Mouse (Mus musculus) midbrain, embryonic 16.5 days (tissue): ENCODE measurements around the gene Zfp664. TPM values are rescaled to one million over a fixed set of nuclear protein-coding genes. Genes with fewer than 3 reads are reported as not detected.

Experiments used
- ATAC-seq: fragments of 200-750 bp; cut with Nextera tagmentation; 2 replicates; pipeline ENCODE4 v1.8.0; 2017; ENCODE audit warnings: moderate TSS enrichment
- H3K27ac ChIP-seq: fragments of 300-500 bp; sonication (generic); 2 replicates; pipeline ENCODE4 v1.5.1; 2014; ENCODE audit warnings: mild to moderate bottlenecking, low read length, mixed read lengths
- H3K27me3 ChIP-seq: fragments of 300-500 bp; sonication (generic); 2 replicates; pipeline ENCODE4 v1.6.1; 2014; ENCODE audit warnings: low read depth, low read length, mixed read lengths; ENCODE audit not compliant: control insufficient read depth, insufficient read depth
- H3K36me3 ChIP-seq: fragments of 300-500 bp; sonication (generic); 2 replicates; pipeline ENCODE4 v1.6.1; 2014; ENCODE audit warnings: mild to moderate bottlenecking, low read length, moderate library complexity, mixed read lengths; ENCODE audit not compliant: control insufficient read depth, insufficient read depth
- H3K4me1 ChIP-seq: fragments of 300-500 bp; sonication (generic); 2 replicates; pipeline ENCODE4 v1.6.1; 2014; ENCODE audit warnings: mild to moderate bottlenecking, low read length, mixed read lengths; ENCODE audit not compliant: control insufficient read depth, insufficient read depth
- H3K4me2 ChIP-seq: fragments of 300-500 bp; sonication (generic); 2 replicates; pipeline ENCODE4 v1.6.1; 2014; ENCODE audit warnings: mild to moderate bottlenecking, low read length, mixed read lengths
- H3K4me3 ChIP-seq: fragments of 300-500 bp; sonication (generic); 2 replicates; pipeline ENCODE4 v1.5.1; 2014; ENCODE audit warnings: low read depth, mild to moderate bottlenecking, low read length, moderate library complexity, mixed read lengths
- H3K9ac ChIP-seq: fragments of 300-500 bp; sonication (generic); 2 replicates; pipeline ENCODE4 v1.6.1; 2014; ENCODE audit warnings: low read depth, low read length, mixed read lengths
- H3K9me3 ChIP-seq: fragments of 300-500 bp; sonication (generic); replicated peaks from 2 replicates; pipeline ENCODE4 v1.6.1; 2014; ENCODE audit warnings: mild to moderate bottlenecking, low read length, mixed read lengths; ENCODE audit not compliant: control insufficient read depth, poor library complexity, severe bottlenecking
- WGBS: fragments of 180-500 bp; shearing (Covaris S2); extraction: QIAGEN DNeasy Blood & Tissue Kit; methylation state at CpG from one replicate; pipeline ENCODE4 v1.1.7; 2014; 5-methylcytosine and 5-hydroxymethylcytosine counted together
- polyA plus RNA-seq: library from polyadenylated mRNA; unstranded; fragments of >200 nt; fragmentation: Nextera tagmentation; extraction: Ambion mirVana; gene quantifications from 2 replicates; pipeline ENCODE4 v1.2.1, GENCODE M21; 2015

Zfp664 gene
- polyA plus RNA-seq, 1 experiment from 2014 or later = 68.9 TPM

- H3K4me2 ChIP-seq = no peak overlapping the region
- peaks cover 4% of the 10 kb centered on the region; the same call in 1 of the 2 replicates for H3K9me3 ChIP-seq
- H3K9ac ChIP-seq = no peak overlapping the region
- ATAC-seq = no peak
- H3K27ac ChIP-seq = no peak overlapping the region
- H3K36me3 ChIP-seq = no peaks in the 10 kb centered on the region
- H3K4me1 ChIP-seq = no peaks in the 10 kb centered on the region
- no peaks in the 10 kb centered on the region for H3K27me3 ChIP-seq
- 61% methylated on average over 17 of the region's 17 CpGs for WGBS
- no peak overlapping the region for H3K4me3 ChIP-seq
These were observed 88.8 kb downstream of the Zfp664 start for GRCm38 (mm10) chr5:124951333-124951732.

Other genes with a start within 250 kb of the Zfp664 start
- gene Atp6v0a2, start 234.1 kb upstream of the Zfp664 start, polyA plus RNA-seq = 32.0 and 33.1 TPM in 2 replicates
- 0.16 and 0.20 TPM in 2 replicates for gene Dnah10, start 137.6 kb upstream of the Zfp664 start, polyA plus RNA-seq
- gene Ccdc92, start 267 bp upstream of the Zfp664 start, polyA plus RNA-seq = 43.0 and 43.3 TPM in 2 replicates
- 4.9 and 7.1 TPM in 2 replicates for gene Rflna, start 140.5 kb downstream of the Zfp664 start, polyA plus RNA-seq